ENCODE assay signal across 7 mouse cellular contexts in the genomic region with DNA sequence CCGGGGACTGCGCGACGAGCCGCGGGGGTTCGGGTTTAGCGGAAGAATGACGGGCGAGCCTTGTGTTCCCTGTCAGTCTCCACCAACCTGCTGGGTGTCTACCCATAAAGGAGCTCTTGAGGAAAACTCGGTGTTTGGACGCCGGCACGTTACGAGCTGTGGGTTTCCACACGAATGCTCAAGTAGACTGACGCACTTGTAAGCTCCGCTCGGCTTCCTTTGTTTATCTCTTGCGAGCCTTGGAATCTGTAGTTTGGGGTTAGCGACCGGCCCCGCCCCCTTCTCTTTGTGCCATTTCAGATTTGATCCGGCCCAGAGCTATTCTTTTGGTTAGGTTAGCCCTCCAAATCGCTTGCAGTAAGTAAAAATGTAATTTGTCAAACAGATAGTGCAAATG. TPM values are rescaled to one million over a fixed set of nuclear protein-coding genes. Genes with fewer than 3 reads are reported as not detected.
DNase-seq lines count a peak whose midpoint lies in the region; ATAC-seq and TF ChIP-seq lines count a peak whose summit lies in the region.

No protein-coding gene starts in this region.

- no peaks in the 10 kb centered on the region for H3K36me3 ChIP-seq in spleen, adult 2 months (ENCODE audit: control insufficient read depth, insufficient read depth, low read length)
- H3K36me3 ChIP-seq in heart, embryonic 16.5 days (ENCODE audit: control insufficient read depth, insufficient read depth) = no peaks in the 10 kb centered on the region
- no peaks in the 10 kb centered on the region for H3K36me3 ChIP-seq in liver, embryonic 11.5 days (ENCODE audit: control insufficient read depth, insufficient read depth, low read length)

- H3K4me3 ChIP-seq in spleen, adult 2 months (ENCODE audit: extremely low read depth, insufficient read depth, insufficient read length) = peak overlapping the region; percentile 93
- H3K4me3 ChIP-seq in heart, embryonic 16.5 days (ENCODE audit: low read length) = peak overlapping the region; percentile 92
- H3K4me3 ChIP-seq in liver, embryonic 11.5 days (ENCODE audit: low read depth, low read length) = peak overlapping the region; percentile 87

- peak overlapping the region; percentile 86 for H3K4me2 ChIP-seq in heart, embryonic 16.5 days (ENCODE audit: low read depth, low read length)
- peak overlapping the region; percentile 68 for H3K4me2 ChIP-seq in liver, embryonic 11.5 days

- no peak; the same call in 1 of the 2 replicates for ATAC-seq in heart, embryonic 16.5 days (replicated peaks; ENCODE audit: extremely low read depth, insufficient read depth, low FRiP score)
- peak; percentile 29 for ATAC-seq in liver, embryonic 11.5 days (replicated peaks; ENCODE audit: low FRiP score)

- peak overlapping the region; percentile 90 for H3K9ac ChIP-seq in heart, embryonic 16.5 days (ENCODE audit: low read length)
- peak overlapping the region; percentile 80 for H3K9ac ChIP-seq in liver, embryonic 11.5 days (ENCODE audit: low read depth, low read length)

- DNase-seq in spleen, adult 2 months (ENCODE audit: low read depth in 1 of 2, low spot score in 2 of 2) = peak in 1 of 2 experiments; percentile 69
- DNase-seq in spleen, postnatal 36 days (ENCODE audit: low spot score in 2 of 2) = no peak
- peak; percentile 92 for DNase-seq in brain, embryonic 14.5 days (ENCODE audit: low read depth)
- peak; percentile 64 for DNase-seq in liver, embryonic 11.5 days (ENCODE audit: low spot score)
- peak; percentile 86 for DNase-seq in naive thymus-derived CD4-positive, alpha-beta T cell, adult 2 months (ENCODE audit: low read depth)
- DNase-seq in yolk sac, embryonic 10.5 days (ENCODE audit: low spot score) = no peak

- no peak for TF ChIP-seq CTCF in spleen, adult 2 months (IDR thresholded peaks at IDR 0.05; ENCODE audit: extremely low read depth, insufficient read depth, insufficient read length, insufficient replicate concordance)
- TF ChIP-seq CTCF in brain, embryonic 14.5 days (IDR thresholded peaks at IDR 0.05; ENCODE audit: borderline replicate concordance, extremely low read depth, insufficient read depth, insufficient read length) = no peak

- H3K9me3 ChIP-seq in heart, embryonic 16.5 days (replicated peaks; ENCODE audit: control insufficient read depth, low read length) = no peaks in the 10 kb centered on the region
- no peaks in the 10 kb centered on the region for H3K9me3 ChIP-seq in liver, embryonic 11.5 days (ENCODE audit: control insufficient read depth, low read length)

- under 1% methylated on average over 25 of the region's 25 CpGs for WGBS in spleen, adult 2 months
- WGBS in heart, embryonic 16.5 days = under 1% methylated on average over 25 of the region's 25 CpGs
- 1% methylated on average over 25 of the region's 25 CpGs for WGBS in liver, embryonic 11.5 days

- H3K27ac ChIP-seq in spleen, adult 2 months (ENCODE audit: insufficient read depth, low read length) = peak overlapping the region; percentile 99
- H3K27ac ChIP-seq in heart, embryonic 16.5 days (ENCODE audit: low read length) = peak overlapping the region; percentile 97
- H3K27ac ChIP-seq in liver, embryonic 11.5 days (ENCODE audit: low read depth, low read length) = peak overlapping the region; percentile 86

- no peaks in the 10 kb centered on the region for H3K27me3 ChIP-seq in spleen, adult 2 months (ENCODE audit: control insufficient read depth, insufficient read depth, low read length)
- no peaks in the 10 kb centered on the region for H3K27me3 ChIP-seq in heart, embryonic 16.5 days (ENCODE audit: control insufficient read depth, insufficient read depth, low read length)
- no peaks in the 10 kb centered on the region for H3K27me3 ChIP-seq in liver, embryonic 11.5 days (replicated peaks; ENCODE audit: control insufficient read depth, insufficient read depth, low read length)

- TF ChIP-seq POLR2A in spleen, adult 2 months (IDR thresholded peaks at IDR 0.05; ENCODE audit: low read depth, low read length) = no peak
- no peak for TF ChIP-seq POLR2A in brain, embryonic 14.5 days (IDR thresholded peaks at IDR 0.05; ENCODE audit: borderline replicate concordance, extremely low read depth, insufficient read depth, insufficient read length, poor library complexity, severe bottlenecking)

- peaks cover 5% of the 10 kb centered on the region for H3K4me1 ChIP-seq in spleen, adult 2 months (ENCODE audit: control insufficient read depth, insufficient read depth, insufficient read length)
- peaks cover 11% of the 10 kb centered on the region for H3K4me1 ChIP-seq in heart, embryonic 16.5 days (ENCODE audit: control insufficient read depth, insufficient read depth, low read length)
- peaks cover 14% of the 10 kb centered on the region for H3K4me1 ChIP-seq in liver, embryonic 11.5 days (replicated peaks; ENCODE audit: control insufficient read depth, insufficient read depth, low read length)

RNA-seq across cellular contexts. Expression of a gene that starts 0.6 kb away (rescaled TPM):
- 5.5 and 5.8 TPM in 2 replicates for polyA plus RNA-seq in spleen, adult 2 months (2012; rRNA removed)
- polyA plus RNA-seq in brain, embryonic 14.5 days (2012; rRNA removed) = 30.3 and 34.6 TPM in 2 replicates
- polyA plus RNA-seq in heart, embryonic 16.5 days (2015; fragmentation: Nextera tagmentation; extraction: Ambion mirVana) = 7.3 and 7.7 TPM in 2 replicates
- polyA plus RNA-seq in liver, embryonic 11.5 days (2014; fragmentation: Nextera tagmentation; extraction: Ambion mirVana) = 8.9 and 10.8 TPM in 2 replicates

RNA-seq across cellular contexts. Expression of a gene that starts 10.8 kb away (rescaled TPM):
- 1.3 and 2.2 TPM in 2 replicates for polyA plus RNA-seq in spleen, adult 2 months (2012; rRNA removed)
- 67.5 and 76.0 TPM in 2 replicates for polyA plus RNA-seq in brain, embryonic 14.5 days (2012; rRNA removed)
- 50.7 and 56.3 TPM in 2 replicates for polyA plus RNA-seq in heart, embryonic 16.5 days (2015; fragmentation: Nextera tagmentation; extraction: Ambion mirVana)
- 187 and 188 TPM in 2 replicates for polyA plus RNA-seq in liver, embryonic 11.5 days (2014; fragmentation: Nextera tagmentation; extraction: Ambion mirVana)

Comparison
In these comparisons a context has a peak if more than half of its experiments do, and no peak if none do; other contexts are left out.
1. DNase-seq: peak in brain, embryonic 14.5 days (single experiment), liver, embryonic 11.5 days (single experiment) and naive thymus-derived CD4-positive, alpha-beta T cell, adult 2 months (single experiment); none in spleen, postnatal 36 days (0 of 2) and yolk sac, embryonic 10.5 days (single experiment).
2. RNA of a gene that starts 10.8 kb away (polyA plus RNA-seq): 187 to 188 TPM in liver, embryonic 11.5 days, 67.5 to 76.0 TPM in brain, embryonic 14.5 days and 50.7 to 56.3 TPM in heart, embryonic 16.5 days; 1.3 to 2.2 TPM in spleen, adult 2 months; every median in the first group is over 10 times any median in the second.
3. Peak in every context shown above with its lines, with median percentiles within 50 percentile points of each other: H3K27ac ChIP-seq and H3K4me3 ChIP-seq.